Mouse (Mus musculus): ENCODE results near the gene Gripap1.

The Gripap1 gene

GRCm38 (mm10) chrX:7867141-7867540, 77.6 kb downstream of the Gripap1 start:
- no peak for DNase-seq (ENCODE audit: low spot score in 2 of 2)

- no peak for DNase-seq (ENCODE audit: low spot score in 2 of 2)
Observed at GRCm38 (mm10) chrX:7868506-7868905, 78.9 kb downstream of the Gripap1 start.

GRCm38 (mm10) chrX:7869826-7870225, 80.3 kb downstream of the Gripap1 start:
- DNase-seq (ENCODE audit: low spot score in 2 of 2), result no peak

Data from right cerebral cortex, adult 2 months (tissue).